Mouse (Mus musculus): ENCODE data around the gene Gpr146. TPM values are rescaled to one million over a fixed set of nuclear protein-coding genes. Genes with fewer than 3 reads are reported as not detected.

The Gpr146 gene
- total RNA-seq, 1 experiment from 2014 or later: 11.8 TPM

DNA sequence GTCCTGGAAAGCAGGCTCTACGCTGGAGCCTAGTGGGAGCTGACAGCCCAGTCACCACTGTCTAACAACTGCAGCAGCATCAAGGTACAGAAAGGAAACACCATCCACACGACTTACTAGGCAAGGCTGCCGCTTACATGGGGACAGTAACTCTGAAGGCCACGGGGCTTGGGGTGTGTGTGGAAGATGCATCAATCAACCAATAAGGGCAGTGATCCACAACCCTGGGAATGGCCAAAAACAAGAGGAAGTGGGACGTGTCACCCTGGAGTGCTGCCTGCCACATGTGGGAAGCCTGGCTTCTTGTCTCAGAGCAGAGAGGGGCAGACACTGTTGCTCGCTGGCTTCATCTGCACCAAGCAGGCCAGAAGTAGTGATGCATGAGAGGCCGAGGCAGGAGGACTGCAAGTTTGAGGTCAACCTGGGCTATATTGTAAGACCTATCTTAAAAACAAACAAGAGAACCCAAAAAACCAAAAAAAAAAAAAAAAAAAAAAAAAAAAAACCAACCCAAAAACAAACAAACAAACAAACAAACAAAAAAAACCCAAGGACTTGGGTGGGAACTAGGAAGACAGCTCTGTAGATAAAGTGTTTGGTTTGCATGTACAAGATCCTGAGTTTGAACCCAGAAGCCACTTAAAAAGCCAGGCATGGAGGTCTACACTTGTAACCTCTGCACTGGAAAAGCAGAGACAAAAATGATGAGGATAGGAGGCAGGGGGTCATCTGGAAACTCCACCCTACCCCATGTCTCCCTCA lies 55.4 kb downstream of the Gpr146 start:
- no peak for ATAC-seq (replicated peaks in 1 of 2; ENCODE audit: insufficient read depth in 1 of 2, low FRiP score in 2 of 2, low TSS enrichment in 1 of 2, low read depth in 1 of 2, poor library complexity in 2 of 2, severe bottlenecking in 2 of 2)

DNA sequence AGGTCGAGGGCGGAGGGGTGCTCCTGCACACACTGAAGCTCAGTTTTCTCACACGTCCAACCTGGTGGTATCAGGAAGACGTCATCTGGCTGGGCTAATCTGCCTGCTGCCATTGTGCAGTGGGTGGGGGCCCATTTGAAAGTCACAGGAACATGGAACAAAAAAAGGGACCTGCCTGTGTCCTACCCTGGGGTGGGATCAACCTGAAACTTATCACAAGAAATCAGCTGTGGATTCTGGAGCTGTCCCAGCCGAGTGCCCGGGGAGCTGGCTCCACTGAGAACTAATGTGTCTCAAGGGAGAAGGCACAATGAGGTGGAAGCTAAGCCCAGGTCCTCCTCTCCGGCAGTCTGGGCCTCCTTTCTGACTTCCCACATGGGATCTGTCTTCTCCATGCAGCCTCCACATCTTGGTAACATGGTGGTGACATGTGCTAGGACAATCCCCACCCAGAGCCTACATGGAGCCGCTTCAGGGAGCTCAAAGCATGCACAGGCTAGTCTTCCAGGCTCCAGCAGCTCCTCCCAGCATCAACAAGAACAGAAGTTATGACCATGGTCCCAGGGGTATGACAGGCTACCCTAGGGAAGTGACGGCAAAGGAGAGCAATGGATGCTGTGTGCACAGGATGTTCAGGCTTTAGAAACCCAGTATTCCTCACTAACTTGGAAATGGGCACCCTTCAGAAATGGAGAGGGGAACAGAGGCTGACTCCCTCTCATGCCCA lies 56.5 kb downstream of the Gpr146 start:
- ATAC-seq (replicated peaks in 1 of 2; ENCODE audit: insufficient read depth in 1 of 2, low FRiP score in 2 of 2, low TSS enrichment in 1 of 2, low read depth in 1 of 2, poor library complexity in 2 of 2, severe bottlenecking in 2 of 2): no peak

DNA sequence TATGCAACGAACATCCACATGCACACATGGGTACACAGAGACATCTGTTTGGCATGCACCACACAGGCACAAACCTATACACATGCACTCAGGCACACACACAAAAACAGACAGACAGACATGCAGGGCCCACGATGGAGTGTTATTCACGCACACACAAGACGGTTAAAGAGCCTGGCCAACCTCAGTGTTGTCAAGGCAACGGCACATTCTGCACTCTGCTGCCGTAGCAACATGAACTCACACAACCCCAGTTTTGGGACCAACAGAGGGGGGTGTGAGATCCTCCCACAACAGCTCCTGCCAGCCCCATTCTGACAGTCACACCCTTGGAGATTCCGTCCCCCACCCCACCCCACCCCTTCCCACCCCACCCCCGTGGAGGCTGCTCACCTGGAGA lies 57.4 kb downstream of the Gpr146 start:
- ATAC-seq (replicated peaks in 1 of 2; ENCODE audit: insufficient read depth in 1 of 2, low FRiP score in 2 of 2, low TSS enrichment in 1 of 2, low read depth in 1 of 2, poor library complexity in 2 of 2, severe bottlenecking in 2 of 2): no peak

DNA sequence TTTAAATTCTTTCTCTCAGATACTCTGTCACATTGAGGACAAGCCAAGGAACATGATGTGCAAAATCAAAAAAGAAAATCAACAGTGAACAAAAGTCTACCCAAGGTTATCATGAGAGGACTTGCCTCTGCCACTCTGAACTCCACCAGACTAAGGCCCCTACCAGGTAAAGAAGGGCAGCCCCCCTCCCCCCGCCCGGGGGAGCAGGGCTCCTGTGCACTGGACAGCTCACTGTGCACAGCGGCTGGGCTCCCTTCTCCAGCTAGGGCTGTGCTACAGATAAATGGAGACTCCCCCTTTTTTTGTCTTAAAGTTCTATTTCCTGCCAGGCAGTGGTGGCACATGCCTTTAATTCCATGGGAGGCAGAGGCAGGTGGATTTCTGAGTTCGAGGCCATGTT lies 60.3 kb downstream of the Gpr146 start:
- no peak for ATAC-seq (replicated peaks in 1 of 2; ENCODE audit: insufficient read depth in 1 of 2, low FRiP score in 2 of 2, low TSS enrichment in 1 of 2, low read depth in 1 of 2, poor library complexity in 2 of 2, severe bottlenecking in 2 of 2)

DNA sequence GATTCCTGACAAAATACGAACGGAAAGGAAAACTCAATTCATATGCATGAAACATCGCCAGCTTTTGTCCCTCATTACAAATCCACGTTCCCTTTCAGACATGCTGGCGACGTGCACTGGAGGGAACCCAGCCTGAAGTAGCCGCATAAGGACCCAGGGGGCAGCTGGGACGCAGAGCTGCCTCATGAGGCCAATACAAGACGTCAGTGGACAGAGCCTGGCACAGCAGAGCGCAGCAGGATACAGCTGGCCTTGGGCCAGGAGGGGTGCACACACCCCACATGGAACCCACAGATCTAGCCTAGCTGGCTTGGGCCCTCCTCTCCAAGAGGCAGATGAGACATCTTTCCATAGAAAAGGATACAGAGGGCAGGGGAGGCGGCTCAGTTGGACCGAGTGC lies 60.9 kb downstream of the Gpr146 start:
- no peak for ATAC-seq (replicated peaks in 1 of 2; ENCODE audit: insufficient read depth in 1 of 2, low FRiP score in 2 of 2, low TSS enrichment in 1 of 2, low read depth in 1 of 2, poor library complexity in 2 of 2, severe bottlenecking in 2 of 2)

DNA sequence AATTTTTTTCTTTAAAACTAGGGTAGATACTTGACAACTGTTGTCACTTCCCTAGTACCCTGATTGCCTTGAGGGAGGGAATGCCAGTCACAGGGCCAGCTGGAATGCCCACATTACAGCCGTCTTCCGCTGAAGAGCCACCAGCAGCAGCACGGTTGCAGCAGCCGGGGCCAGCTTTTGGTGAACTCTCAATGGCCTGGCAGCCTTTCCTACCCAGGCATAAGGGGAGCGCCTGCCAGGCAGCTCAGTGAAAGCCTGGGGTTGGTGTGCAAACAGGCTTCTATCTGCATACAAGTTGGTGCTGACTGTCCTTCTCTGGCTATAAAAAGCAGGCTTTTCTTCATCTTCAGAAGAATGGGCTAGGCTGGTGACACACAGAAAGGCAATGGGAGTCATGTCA lies 63.0 kb downstream of the Gpr146 start:
- ATAC-seq (replicated peaks in 1 of 2; ENCODE audit: insufficient read depth in 1 of 2, low FRiP score in 2 of 2, low TSS enrichment in 1 of 2, low read depth in 1 of 2, poor library complexity in 2 of 2, severe bottlenecking in 2 of 2): no peak

DNA sequence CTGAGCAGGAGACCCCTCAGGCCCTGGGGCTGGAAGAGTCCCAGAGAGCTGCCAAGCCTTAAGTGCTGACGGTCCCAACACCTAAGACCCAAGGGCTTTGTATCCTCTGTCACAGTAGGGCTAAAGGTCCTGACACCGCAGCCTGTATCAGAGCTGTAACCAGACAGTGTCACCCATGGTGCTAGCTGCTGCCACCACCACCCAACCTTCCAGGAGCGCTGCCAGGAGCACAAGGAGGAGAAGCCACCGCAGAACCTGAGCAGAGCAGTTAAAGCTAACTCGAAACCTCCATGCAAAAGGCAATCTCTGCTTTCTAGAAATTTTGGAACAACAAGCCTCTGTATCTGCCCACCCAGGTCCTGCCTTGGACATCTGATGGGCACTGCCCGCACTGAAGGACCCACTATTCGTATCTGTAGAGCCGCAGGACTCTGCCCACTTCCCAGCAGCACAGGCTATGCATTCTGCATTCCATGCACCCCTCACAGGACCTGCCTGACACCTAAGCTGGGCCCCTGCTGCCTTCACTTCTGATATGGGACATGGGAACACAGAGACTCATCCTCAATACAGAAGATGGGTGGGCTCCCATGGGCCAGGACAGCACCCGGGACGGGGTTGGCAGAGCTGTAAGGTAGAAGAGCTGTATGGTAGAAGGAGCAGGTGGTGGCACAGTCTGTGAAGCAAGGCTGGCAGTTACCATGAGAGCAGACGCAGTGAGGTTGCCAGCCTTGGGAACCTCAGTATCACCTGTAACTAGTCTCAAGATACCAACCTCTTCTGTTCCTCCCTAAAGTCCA lies 63.6 kb downstream of the Gpr146 start:
- ATAC-seq (replicated peaks in 1 of 2; ENCODE audit: insufficient read depth in 1 of 2, low FRiP score in 2 of 2, low TSS enrichment in 1 of 2, low read depth in 1 of 2, poor library complexity in 2 of 2, severe bottlenecking in 2 of 2): no peak

DNA sequence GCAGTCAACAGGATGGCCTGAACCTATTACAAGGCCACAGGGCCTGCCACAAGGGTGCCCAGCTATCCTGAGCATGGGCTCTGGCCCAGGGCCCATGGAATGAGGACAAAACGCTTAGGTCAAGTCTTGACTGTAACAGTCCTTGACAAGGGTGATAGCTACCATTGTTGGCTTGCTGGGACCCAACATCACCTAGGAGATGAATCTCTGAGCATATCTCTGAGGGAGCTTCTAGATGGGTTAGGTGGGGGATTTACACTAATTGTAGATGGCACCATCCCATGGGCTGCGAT lies 64.2 kb downstream of the Gpr146 start:
- ATAC-seq (replicated peaks in 1 of 2; ENCODE audit: insufficient read depth in 1 of 2, low FRiP score in 2 of 2, low TSS enrichment in 1 of 2, low read depth in 1 of 2, poor library complexity in 2 of 2, severe bottlenecking in 2 of 2): no peak

DNA sequence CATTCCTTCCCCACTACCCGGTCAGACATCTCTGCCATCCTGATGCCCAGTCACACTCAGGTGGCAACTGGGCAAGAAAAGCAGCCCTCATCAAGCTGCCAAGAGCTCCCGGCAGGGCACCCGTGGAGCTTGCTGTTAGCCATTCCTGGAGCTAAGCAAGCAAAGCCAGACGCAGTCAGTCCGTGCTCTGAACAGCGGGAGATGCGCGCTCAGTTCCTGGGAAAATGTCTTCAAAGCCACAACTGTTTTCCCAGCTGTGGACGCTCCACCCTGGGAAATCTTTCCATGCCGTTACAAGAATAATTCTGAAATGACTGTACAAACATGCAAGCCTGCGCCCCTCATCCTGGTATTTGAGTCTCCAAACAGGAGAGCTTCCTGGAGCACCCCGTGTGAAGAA lies 64.9 kb downstream of the Gpr146 start:
- ATAC-seq (replicated peaks in 1 of 2; ENCODE audit: insufficient read depth in 1 of 2, low FRiP score in 2 of 2, low TSS enrichment in 1 of 2, low read depth in 1 of 2, poor library complexity in 2 of 2, severe bottlenecking in 2 of 2): no peak

DNA sequence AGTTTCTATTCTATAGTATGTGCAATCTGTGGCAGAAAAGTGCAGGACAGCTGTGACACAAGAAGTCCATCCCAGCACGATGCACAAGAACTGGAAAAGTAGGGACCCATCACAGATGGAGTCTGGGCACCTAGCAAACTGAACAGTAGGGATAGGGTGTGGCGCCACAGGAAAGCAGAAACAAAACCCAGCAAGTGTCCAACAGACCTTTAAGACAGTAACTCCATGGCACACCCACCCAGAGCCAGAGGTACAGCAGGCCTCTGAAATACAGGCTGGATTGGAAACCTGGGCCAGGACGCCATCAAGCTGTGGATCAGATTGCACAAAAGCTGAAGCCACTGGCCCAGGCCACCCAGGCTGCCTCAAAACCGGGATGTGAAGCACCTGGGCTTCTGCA lies 65.5 kb downstream of the Gpr146 start:
- ATAC-seq (replicated peaks in 1 of 2; ENCODE audit: insufficient read depth in 1 of 2, low FRiP score in 2 of 2, low TSS enrichment in 1 of 2, low read depth in 1 of 2, poor library complexity in 2 of 2, severe bottlenecking in 2 of 2): no peak

DNA sequence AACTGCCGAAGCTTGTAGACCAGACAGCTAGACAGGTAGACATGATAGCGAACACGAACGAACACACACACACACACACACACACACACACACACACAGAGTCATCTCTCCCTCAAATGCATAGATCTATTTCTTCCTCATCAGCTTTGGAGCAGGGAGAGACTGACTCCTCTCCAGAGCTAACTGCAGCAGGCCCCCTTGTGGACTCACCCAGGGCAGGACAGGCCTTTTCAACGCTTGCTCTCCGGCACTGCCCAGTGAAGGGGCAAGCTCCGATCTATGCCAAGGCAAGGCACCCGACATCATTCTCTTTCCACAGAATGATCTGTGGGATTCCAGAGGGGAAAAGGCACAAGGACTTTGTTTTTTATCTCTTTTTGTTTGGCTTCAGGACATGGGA lies 67.8 kb downstream of the Gpr146 start:
- ATAC-seq (replicated peaks in 1 of 2; ENCODE audit: insufficient read depth in 1 of 2, low FRiP score in 2 of 2, low TSS enrichment in 1 of 2, low read depth in 1 of 2, poor library complexity in 2 of 2, severe bottlenecking in 2 of 2): no peak

Other genes with a start within 250 kb of the Gpr146 start
- 0.13 TPM in 1 of 2 replicates, not detected in the other for gene Prkar1b, start 227.7 kb upstream of the Gpr146 start, total RNA-seq (2017)
- 6.6 and 11.4 TPM in 2 replicates for gene Dnaaf5, start 227.5 kb upstream of the Gpr146 start, total RNA-seq (2017)
- gene Sun1, start 177.1 kb upstream of the Gpr146 start, total RNA-seq (2017): 39.6 and 42.5 TPM in 2 replicates
- gene Get4, start 125.4 kb upstream of the Gpr146 start, total RNA-seq (2017): 16.4 and 20.3 TPM in 2 replicates
- gene Adap1, start 52.1 kb upstream of the Gpr146 start, total RNA-seq (2017): 19.4 and 29.0 TPM in 2 replicates
- gene Cox19, start 26.3 kb upstream of the Gpr146 start, total RNA-seq (2017): 14.9 and 18.7 TPM in 2 replicates
- gene Cyp2w1, start 25.1 kb upstream of the Gpr146 start, total RNA-seq (2017): not detected in 2 replicates
- gene C130050O18Rik, start 27.6 kb downstream of the Gpr146 start, total RNA-seq (2017): 2.1 and 3.3 TPM in 2 replicates
- 0.44 TPM in 1 of 2 replicates, not detected in the other for gene Gper1, start 45.5 kb downstream of the Gpr146 start, total RNA-seq (2017)
- gene 3110082I17Rik, start 82.8 kb downstream of the Gpr146 start, total RNA-seq (2017): 39.3 and 39.9 TPM in 2 replicates
- gene Zfand2a, start 106.9 kb downstream of the Gpr146 start, total RNA-seq (2017): 28.8 and 39.8 TPM in 2 replicates
- not detected in 2 replicates for gene Uncx, start 165.8 kb downstream of the Gpr146 start, total RNA-seq (2017)